Mouse (Mus musculus) midbrain, embryonic 11.5 days (tissue): ENCODE measurements around the gene Spg11. TPM values are rescaled to one million over a fixed set of nuclear protein-coding genes. Genes with fewer than 3 reads are reported as not detected.
"Not testable (repeated sequence)": the region's sequence is repeated elsewhere in the genome, so short reads cannot be mapped to it uniquely, and the experiment has no call there.

Source experiments
- ATAC-seq: fragments of 200-750 bp; cut with Nextera tagmentation; 2 replicates; pipeline ENCODE4 v1.8.0; 2017; ENCODE audit warnings: moderate TSS enrichment, moderate library complexity; ENCODE audit not compliant: low FRiP score
- DNase-seq: peaks from one replicate; pipeline ENCODE4 v3.0.0; 2015; ENCODE audit warnings: low spot score; ENCODE audit errors: missing footprints
- H3K27ac ChIP-seq: fragments of 300-500 bp; sonication (generic); 2 replicates; pipeline ENCODE4 v1.5.1; 2014; ENCODE audit warnings: low read depth, low read length
- H3K27me3 ChIP-seq: fragments of 300-500 bp; sonication (generic); 2 replicates; pipeline ENCODE4 v1.6.1; 2014; ENCODE audit warnings: mild to moderate bottlenecking, low read length, moderate library complexity, mixed read lengths; ENCODE audit not compliant: control insufficient read depth, insufficient read depth
- H3K36me3 ChIP-seq: fragments of 300-500 bp; sonication (generic); 2 replicates; pipeline ENCODE4 v1.6.1; 2014; ENCODE audit warnings: mild to moderate bottlenecking, low read length, moderate library complexity, mixed read lengths; ENCODE audit not compliant: control insufficient read depth, insufficient read depth
- H3K4me1 ChIP-seq: fragments of 300-500 bp; sonication (generic); 2 replicates; pipeline ENCODE4 v1.6.1; 2014; ENCODE audit warnings: low read length; ENCODE audit not compliant: control insufficient read depth, insufficient read depth
- H3K4me2 ChIP-seq: fragments of 300-500 bp; sonication (generic); 2 replicates; pipeline ENCODE4 v1.6.1; 2014; ENCODE audit warnings: mild to moderate bottlenecking, moderate library complexity
- H3K4me3 ChIP-seq: fragments of 300-500 bp; sonication (generic); 2 replicates; pipeline ENCODE4 v1.5.1; 2014; ENCODE audit warnings: low read depth, low read length
- H3K9ac ChIP-seq: fragments of 300-500 bp; sonication (generic); 2 replicates; pipeline ENCODE4 v1.6.1; 2014; ENCODE audit warnings: low read length
- H3K9me3 ChIP-seq: fragments of 300-500 bp; sonication (generic); 2 replicates; pipeline ENCODE4 v1.6.1; 2016; ENCODE audit warnings: low read length; ENCODE audit not compliant: control insufficient read depth
- WGBS: fragments of 180-500 bp; shearing (Covaris S2); extraction: QIAGEN DNeasy Blood & Tissue Kit; methylation state at CpG from one replicate; pipeline ENCODE4 v1.1.7; 2014; 5-methylcytosine and 5-hydroxymethylcytosine counted together
- polyA plus RNA-seq: library from polyadenylated mRNA; unstranded; fragments of >200 nt; fragmentation: Nextera tagmentation; extraction: Ambion mirVana; gene quantifications from 2 replicates; pipeline ENCODE4 v1.2.1, GENCODE M21; 2014

Spg11 gene
- polyA plus RNA-seq, 1 experiment from 2014 or later: 11.9 TPM

DNA sequence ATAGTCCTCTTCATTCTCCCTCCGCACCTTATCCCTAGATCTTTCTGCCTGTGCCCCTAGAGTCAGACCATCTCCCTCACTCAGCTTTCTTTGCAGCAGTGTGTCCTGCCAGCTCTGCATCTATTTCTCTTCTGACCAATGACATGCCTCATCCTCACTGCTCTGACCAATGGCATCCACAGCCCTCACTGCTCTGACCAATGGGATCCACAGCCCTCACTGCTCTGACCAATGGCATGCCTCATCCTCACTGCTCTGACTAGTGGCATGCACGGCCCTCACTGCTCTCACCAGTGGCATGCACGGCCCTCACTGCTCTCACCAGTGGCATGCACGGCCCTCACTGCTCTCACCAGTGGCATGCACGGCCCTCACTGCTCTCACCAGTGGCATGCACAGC, 20.5 kb downstream of the Spg11 start:
- not testable (repeated sequence) for H3K9ac ChIP-seq, ATAC-seq, H3K4me1 ChIP-seq, H3K9me3 ChIP-seq, DNase-seq, H3K4me3 ChIP-seq, H3K4me2 ChIP-seq, H3K27me3 ChIP-seq, H3K27ac ChIP-seq
- peaks cover 14% of the 10 kb centered on the region for H3K36me3 ChIP-seq
- 82% methylated on average over 5 of the region's 5 CpGs for WGBS

DNA sequence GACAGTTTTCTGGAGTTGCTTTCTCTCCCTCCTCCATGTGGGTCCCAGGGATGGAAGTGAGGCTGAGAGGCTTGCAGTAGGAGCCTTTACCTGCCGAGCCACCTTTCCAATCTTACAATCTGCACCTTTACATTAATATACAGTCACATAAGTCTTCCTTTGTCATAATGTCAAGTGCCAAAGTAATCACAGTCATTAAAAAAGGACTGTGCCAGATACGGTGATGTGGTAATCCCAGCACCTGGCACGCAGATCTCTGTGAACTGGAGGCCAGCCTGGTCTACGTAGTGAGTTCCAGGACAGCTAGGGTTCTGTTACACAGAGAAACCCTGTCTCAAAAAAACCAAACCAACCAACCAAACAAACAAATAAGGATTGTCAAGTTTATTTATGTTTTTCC, 24.3 kb downstream of the Spg11 start:
- H3K27ac ChIP-seq: no peak overlapping the region
- no peak for DNase-seq
- H3K9ac ChIP-seq: no peak overlapping the region
- no peak for ATAC-seq
- WGBS: 92% methylated on average over 4 of the region's 4 CpGs
- H3K36me3 ChIP-seq: peaks cover 26% of the 10 kb centered on the region
- no peak overlapping the region for H3K4me2 ChIP-seq
- no peaks in the 10 kb centered on the region for H3K9me3 ChIP-seq
- H3K4me1 ChIP-seq: no peaks in the 10 kb centered on the region
- no peak overlapping the region for H3K4me3 ChIP-seq
- H3K27me3 ChIP-seq: no peaks in the 10 kb centered on the region

DNA sequence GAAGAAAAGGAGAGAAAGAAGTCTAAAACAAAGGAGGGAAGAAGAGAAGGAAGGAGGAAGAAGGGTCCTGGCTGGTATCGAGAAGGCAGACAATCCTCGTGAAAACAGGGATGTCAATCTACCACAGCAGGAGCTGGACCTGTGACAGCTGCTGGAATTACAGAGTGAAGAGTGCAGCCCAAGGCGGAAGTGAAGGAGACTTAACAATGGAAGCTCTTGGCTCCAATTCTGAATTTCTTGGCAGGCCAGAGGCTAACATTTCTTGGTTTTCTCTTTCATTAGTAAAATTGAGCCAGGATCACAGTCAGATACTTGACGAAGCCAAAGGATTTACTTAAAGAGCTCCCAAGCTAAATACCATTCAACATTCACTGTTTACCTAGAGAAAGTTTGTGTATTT, 31.7 kb downstream of the Spg11 start:
- ATAC-seq: no peak
- no peaks in the 10 kb centered on the region for H3K27me3 ChIP-seq
- no peak overlapping the region for H3K4me3 ChIP-seq
- no peak for DNase-seq
- WGBS: 83% methylated on average over 4 of the region's 4 CpGs
- no peak overlapping the region for H3K9ac ChIP-seq
- H3K4me1 ChIP-seq: no peaks in the 10 kb centered on the region
- no peak overlapping the region for H3K27ac ChIP-seq
- H3K4me2 ChIP-seq: no peak overlapping the region
- H3K9me3 ChIP-seq: no peaks in the 10 kb centered on the region
- peaks cover 13% of the 10 kb centered on the region for H3K36me3 ChIP-seq

DNA sequence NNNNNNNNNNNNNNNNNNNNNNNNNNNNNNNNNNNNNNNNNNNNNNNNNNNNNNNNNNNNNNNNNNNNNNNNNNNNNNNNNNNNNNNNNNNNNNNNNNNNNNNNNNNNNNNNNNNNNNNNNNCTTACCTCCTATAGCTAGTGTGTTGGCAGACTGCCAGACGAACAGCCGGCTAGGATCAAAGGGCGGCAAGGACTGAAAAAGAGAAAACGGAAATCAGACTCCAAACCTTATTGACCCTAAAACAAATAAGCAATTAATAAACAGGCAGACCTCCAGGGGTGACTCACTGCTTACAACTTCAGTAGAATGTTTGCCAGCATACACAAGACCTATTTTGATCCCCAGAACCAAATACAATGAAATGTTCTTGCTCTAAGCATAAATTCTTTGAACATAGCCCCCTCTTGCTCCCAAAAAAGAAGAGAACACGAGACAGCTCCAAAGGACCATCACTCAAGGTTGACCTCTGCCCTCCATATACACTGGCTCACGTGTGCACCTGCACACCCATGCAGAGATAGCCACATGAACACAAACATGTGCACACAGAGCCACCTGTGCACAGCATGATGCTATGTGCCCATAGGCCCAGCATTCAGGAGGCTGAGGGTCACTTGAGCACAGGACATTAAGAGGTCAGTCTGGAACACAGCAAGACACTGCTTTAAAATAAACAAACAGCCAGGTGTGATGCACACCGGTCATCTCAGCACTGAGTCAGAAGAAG, 36.3 kb downstream of the Spg11 start:
- no peak overlapping the region for H3K27ac ChIP-seq
- H3K4me2 ChIP-seq: no peak overlapping the region
- H3K9me3 ChIP-seq: no peaks in the 10 kb centered on the region
- H3K4me3 ChIP-seq: no peak overlapping the region
- H3K4me1 ChIP-seq: no peaks in the 10 kb centered on the region
- 69% methylated on average over 7 of the region's 7 CpGs for WGBS
- H3K27me3 ChIP-seq: no peaks in the 10 kb centered on the region
- H3K36me3 ChIP-seq: peaks cover 16% of the 10 kb centered on the region
- no peak for ATAC-seq
- no peak for DNase-seq
- H3K9ac ChIP-seq: no peak overlapping the region

DNA sequence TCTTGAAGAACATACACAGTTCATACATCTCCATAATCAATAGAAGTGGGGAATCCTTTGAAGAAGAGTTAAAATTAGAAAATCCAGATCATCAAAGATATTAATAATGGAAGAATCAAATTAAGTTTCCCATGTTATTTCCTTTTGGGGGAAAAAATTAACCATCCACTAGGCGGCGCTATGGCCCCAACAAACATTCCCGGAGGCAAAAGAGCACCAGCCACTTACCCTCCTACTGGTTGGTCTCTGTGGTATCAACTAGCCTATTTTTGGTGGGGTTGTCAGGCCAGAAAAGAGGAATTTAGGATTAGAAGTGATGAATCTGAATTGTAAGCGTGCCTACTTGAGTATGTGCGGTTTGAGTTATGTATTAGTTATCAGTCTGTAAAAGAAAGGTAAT, 48.3 kb downstream of the Spg11 start:
- Histone ChIP-seq H3K4me2 (no peak overlapping the region), H3K9me3 (no peaks in the 10 kb centered on the region), H3K4me3 (no peak overlapping the region), H3K4me1 (no peaks in the 10 kb centered on the region), H3K27ac (no peak overlapping the region), H3K36me3 (peaks cover 3% of the 10 kb centered on the region), H3K27me3 (no peaks in the 10 kb centered on the region), H3K9ac (no peak overlapping the region)
- ATAC-seq (no peak), DNase-seq (peak; percentile 96)
- whole genome bisulfite sequencing: 39% methylated on average over 5 of the region's 5 CpGs

DNA sequence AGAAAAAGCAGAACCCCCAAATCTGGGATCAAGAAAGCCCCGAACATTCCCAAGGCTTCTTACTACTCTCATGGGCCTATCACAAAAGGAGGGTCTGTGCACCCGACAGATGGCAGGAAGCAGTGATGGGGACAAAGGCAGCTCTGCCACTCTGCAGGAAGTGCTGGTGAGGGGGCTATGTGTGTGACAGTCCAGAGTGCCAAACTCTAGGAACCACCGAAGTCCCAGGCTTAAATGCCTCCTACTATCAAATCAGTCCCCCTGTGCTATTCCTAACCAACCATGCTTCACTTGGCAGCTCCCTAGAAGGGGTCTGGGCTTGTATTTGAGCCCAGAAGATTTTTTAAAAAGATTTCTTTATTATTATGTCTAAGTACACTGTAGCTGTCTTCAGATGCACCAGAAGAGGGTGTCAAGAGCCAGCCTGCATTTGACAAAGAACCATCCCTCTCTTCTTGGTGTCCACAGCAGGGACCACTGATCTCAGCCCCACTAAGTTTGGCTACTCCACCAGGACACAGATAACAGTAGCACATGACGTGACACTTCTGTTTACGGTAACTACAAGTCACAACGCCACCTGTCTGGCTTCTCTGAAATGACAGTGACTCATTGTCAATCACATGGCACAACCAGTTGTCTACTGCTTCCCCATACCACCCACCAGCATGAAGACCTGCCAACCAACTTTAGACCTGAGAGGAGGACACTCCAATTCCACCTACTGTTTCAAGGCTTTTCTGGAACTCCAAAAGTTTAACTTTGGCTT, 48.9 kb downstream of the Spg11 start:
- no peaks in the 10 kb centered on the region for H3K4me1 ChIP-seq
- no peak overlapping the region for H3K4me3 ChIP-seq
- WGBS: 95% methylated on average over 6 of the region's 6 CpGs
- H3K27ac ChIP-seq: no peak overlapping the region
- no peak for ATAC-seq
- no peaks in the 10 kb centered on the region for H3K9me3 ChIP-seq
- H3K27me3 ChIP-seq: no peaks in the 10 kb centered on the region
- no peak overlapping the region for H3K9ac ChIP-seq
- DNase-seq: peak; percentile 67
- H3K4me2 ChIP-seq: no peak overlapping the region
- H3K36me3 ChIP-seq: peaks cover 3% of the 10 kb centered on the region

DNA sequence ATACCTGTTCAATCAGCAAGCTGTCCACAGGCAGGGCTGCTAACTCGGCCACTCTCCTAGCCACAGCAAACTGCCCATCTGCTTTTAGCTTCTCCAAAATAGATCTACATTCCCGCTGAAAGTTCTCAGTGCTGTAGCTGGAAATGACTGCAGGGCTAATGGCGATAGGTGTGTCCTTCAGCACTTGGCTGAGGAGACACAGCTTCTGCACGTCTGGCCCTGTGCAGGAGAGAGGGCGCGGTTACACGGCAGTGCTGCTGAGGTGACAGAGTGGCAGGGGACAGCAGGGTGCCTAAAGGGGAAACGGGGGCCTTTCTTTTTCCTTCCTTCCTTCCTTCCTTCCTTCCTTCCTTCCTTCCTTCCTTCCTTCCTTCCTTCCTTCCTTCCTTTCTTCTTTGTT, 51.9 kb downstream of the Spg11 start:
- H3K9ac ChIP-seq: no peak overlapping the region
- no peaks in the 10 kb centered on the region for H3K9me3 ChIP-seq
- H3K27me3 ChIP-seq: no peaks in the 10 kb centered on the region
- H3K4me2 ChIP-seq: no peak overlapping the region
- H3K4me1 ChIP-seq: no peaks in the 10 kb centered on the region
- ATAC-seq (no peak), DNase-seq (no peak)
- no peak overlapping the region for H3K4me3 ChIP-seq
- H3K36me3 ChIP-seq: no peaks in the 10 kb centered on the region; the same call in 1 of the 2 replicates
- H3K27ac ChIP-seq: no peak overlapping the region
- WGBS: 86% methylated on average over 8 of the region's 8 CpGs

DNA sequence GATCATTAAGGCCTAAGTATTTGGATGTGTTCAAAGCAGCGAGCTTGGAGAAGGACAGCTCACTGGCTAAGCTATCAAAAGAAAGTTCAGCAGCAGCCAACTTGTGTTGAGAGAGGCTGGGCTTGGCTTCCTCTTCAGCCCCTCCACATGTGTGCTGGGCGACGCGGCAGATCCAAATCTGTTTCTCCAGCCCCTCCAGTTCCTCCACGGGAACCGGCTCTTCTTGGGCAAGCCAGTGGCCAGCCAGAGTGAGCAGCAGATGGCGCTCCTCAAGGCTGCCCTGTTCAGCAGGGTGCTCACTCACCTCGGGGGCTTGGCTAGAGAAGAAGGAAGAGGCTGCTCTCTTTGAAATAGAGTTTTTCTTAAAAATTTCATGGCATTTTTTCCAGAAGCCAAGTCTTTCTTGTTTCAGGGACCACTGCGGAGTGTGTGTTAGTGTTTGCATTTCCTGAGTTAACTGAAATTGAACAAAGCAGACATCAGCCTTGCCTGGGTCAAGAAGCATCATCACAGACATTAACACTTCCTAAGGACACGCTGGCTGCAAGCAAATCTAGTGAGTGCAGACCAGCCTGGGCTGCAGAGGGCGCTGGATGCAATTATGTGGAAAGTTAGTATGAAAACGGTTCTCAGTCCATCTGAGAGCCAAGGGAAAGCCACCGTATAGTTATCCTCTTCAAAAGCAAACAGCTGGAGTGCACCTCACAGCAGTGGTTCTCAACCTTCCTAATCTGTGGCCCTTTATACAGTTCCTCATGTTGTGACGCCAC, 52.8 kb downstream of the Spg11 start:
- Histone ChIP-seq H3K9ac (no peak overlapping the region), H3K9me3 (no peaks in the 10 kb centered on the region), H3K4me2 (no peak overlapping the region), H3K4me3 (no peak overlapping the region), H3K4me1 (no peaks in the 10 kb centered on the region), H3K36me3 (peaks cover 2% of the 10 kb centered on the region; the same call in 1 of the 2 replicates), H3K27me3 (no peaks in the 10 kb centered on the region), H3K27ac (no peak overlapping the region)
- ATAC-seq (no peak), DNase-seq (no peak)
- WGBS: 52% methylated on average over 14 of the region's 14 CpGs
